Mouse (Mus musculus): ENCODE measurements at regions not wholly inside any gene's neighbourhood (a gene's known extent, or its start where the extent isn't known, plus 50 kb on each side); places are given as distances from the start of the nearest gene placed in this dataset.

- no peak for DNase-seq
These were observed 91.5 kb downstream of the Fam84b start for GRCm38 (mm10) chr15:60762071-60762470.

DNA sequence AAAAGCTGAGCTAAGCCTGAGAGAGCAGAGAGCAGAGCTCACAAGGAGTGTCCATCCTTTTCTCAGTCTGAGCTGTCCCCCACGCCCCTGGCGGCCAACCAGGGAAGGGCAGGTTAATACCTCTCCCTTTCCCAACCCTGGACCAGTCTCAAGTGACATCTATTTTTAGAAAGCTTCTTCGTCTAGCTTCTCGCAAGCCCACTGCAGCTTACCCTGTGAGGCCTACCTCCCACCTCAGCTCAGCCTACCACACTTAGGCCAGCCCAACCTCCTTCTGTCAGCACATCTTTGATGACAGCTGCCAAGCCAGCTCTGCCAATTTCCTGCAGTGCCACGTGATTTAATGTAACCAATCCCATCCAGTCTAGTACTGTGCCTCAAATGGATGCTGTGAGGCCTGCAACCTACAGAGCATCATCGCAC, 93.6 kb downstream of the Fam84b start:
- peak; percentile 28 to 64 for DNase-seq

DNA sequence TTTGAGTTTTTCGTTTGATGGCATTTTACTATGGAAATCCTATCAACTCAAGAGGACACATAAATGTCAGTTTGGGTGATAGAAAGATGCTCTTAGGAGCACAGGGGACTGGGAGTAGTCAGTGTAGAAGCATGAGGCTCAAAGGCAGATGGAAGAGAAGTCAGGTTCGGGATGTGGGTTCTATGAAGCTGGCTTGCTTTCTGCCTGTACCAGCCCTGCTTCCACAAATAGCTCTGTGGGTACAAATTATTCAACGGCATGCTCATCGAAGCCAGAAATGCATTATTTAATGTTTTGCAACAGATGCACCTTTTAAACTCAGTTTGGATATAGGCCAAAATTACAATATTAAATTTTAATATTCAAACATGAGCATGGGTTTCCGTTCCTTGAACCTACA, 99.3 kb downstream of the Fam84b start:
- no peak for DNase-seq

- no peak for DNase-seq
These were observed 114.0 kb downstream of the Fam84b start for GRCm38 (mm10) chr15:60739598-60739997.

DNA sequence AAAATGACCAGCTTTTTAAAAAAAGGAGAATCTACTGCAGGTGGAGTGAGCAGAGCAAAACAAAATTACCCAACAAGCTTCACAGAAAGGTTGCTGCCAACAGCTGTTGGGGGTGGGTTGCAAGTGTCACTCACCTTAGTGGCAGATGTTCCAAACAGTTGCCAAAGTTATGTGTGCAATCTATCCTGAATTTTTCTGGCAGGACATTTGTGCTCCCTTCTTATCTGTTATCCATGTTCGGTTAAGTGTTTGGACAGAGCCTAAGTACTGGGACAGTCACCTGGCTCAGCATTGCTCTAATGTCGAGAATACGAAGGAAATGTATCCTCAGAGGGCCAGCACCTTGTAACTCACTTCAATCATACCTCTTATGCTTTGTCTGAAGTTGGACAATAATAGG, 115.3 kb downstream of the Fam84b start:
- no peak for DNase-seq

DNA sequence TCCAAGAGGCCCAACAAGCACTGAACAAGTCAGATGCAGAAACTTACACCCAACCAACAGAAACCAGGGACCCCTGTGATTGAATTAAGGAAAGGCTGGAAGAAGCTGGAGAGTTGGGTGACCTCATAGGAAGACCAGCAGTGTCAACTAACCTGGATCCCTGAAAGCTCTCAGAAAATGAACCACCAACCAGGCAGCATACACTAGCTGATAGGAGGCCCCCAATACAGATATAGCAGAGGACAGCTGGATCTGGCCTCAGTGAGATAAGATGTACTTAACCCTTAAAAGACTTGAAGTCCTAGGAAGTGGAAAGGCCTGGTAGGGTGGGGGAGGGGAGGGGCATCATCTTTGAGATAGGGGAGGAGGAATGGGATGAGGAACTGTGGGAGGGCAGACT, 121.2 kb downstream of the Fam84b start:
- DNase-seq = no peak

DNA sequence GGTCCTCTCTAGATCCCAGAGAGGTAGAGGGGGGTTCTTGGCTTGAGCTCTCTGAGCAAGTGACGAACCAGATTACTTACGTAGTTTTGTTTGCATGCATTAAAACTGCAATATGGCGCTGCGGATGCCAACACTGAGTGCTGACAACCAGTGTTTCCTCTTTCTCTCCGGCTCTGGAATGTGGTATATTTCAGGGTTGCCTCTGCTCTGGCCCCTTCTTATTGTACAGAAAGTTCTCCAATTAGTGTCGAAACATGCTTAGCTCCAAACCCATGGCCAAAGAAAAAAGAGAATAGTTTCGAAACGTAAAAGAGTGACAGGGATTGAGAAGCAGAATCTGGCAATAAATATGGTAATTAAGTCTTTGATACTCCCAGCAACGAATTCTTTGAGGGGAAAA, 124.8 kb downstream of the Fam84b start:
- DNase-seq = no peak

DNA sequence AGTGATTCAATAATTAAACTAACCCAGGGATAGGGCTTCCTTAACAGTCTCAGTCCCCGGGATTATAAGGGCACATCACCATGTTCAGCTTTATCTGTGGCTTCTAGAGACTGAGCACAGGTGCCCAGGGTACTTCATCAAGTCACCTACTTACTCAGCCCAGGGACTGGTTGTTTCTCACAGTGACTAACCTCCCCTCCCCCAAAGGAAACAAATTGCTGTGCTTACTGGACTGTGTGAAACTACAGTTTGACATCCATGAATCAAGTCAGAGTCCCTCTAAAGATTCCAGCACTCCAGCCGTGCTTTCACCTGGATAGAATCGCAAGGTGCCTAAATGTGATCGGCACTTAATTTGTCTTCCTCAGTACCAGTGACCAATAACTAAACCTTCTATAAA, 125.2 kb downstream of the Fam84b start:
- DNase-seq = no peak

DNA sequence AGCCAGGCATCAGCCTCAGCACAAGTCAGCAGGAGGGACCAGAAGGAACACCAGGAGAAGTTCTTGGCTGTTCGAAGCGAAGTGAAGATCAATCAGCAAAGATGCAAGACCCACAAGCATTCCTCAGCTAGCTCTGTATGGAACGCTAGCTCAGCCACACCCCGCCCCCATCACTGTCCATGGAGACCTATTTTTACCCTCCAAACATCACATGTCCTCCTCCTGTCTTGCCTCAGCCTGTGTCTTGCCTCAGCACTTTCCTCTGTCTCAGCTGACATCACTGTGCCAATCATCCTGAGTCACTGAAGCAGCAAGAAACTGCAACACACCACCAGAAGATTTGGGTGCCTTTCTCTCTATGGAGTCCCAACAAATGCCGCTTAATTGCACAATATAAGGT, 134.2 kb downstream of the Fam84b start:
- DNase-seq = no peak

DNA sequence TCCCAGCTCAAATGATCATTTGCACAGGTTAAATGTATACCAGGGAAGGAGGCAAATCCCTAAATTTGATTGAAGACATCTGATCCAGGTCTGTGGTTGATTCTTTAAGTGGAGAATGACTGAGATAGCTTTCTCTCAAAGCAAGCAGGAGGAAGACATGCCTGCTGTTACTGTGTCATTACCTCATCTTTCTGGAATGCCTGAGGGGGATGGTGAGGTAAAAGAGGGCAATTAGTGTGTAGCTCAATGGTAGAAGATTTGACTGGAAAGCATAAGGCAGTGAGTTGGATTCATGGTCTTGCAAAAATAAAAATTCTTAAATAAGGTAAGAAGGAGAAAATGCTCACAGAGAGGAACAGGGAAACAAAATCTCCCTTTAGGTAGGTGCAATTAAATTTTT, 144.9 kb downstream of the Fam84b start:
- no peak for DNase-seq

DNA sequence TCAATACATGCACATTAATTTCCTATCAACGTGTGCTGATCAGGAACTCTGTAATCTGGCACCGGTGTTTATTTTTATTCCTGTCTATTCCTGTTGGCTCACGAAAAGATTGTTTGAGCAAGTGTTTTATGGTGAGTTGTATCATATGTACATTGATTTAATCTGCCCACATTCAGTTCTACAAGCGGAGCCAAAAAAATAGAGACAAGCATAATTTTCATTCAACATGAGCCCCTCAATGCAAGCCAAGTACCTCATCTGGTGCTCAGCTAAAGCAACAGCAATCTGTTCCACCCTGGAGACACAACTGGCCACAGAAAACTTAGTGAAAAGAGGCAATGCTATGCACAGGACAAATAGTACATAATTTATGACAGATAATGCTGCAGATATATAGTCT, 147.6 kb downstream of the Fam84b start:
- DNase-seq = no peak

GRCm38 (mm10) chr15:60701273-60701672, 152.3 kb downstream of the Fam84b start:
- DNase-seq = no peak

- DNase-seq = no peak
These were observed 158.8 kb downstream of the Fam84b start for GRCm38 (mm10) chr15:60694746-60695145.

DNA sequence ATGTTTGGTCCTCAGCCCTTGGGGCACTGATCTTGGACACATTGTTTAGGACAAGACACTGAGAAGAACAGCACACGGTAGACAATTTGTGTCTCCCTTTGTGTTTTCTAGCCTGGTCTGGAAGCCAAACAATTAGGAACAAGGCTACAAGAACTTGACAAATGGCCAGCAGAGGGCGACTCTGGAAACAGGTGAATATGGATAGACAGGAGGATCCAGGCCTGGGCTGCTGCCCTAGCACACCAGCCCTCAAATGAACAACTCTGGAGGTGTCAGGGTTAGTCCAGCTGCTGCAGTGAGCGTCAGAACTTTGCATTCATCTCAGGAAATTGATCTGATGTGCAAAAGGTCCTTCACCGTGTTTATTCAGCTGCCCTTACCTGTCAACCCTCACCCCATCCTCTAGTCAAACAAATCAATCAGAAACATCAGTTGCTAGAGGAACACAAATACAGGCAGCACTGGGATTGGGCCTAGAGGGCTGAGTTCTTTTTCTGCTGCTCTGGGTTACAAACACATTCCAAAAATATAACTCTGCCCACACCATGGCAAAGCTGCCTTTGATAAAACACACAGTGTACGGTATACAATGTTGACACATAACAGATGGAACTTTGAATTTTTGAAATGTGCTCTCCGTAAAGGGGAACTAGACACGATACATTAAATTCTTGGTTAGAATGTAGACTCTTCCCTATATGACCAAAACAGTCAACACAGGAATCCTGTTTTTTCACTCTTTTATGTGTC, 159.7 kb downstream of the Fam84b start:
- DNase-seq = peak in 1 of 2 experiments; percentile 18

DNA sequence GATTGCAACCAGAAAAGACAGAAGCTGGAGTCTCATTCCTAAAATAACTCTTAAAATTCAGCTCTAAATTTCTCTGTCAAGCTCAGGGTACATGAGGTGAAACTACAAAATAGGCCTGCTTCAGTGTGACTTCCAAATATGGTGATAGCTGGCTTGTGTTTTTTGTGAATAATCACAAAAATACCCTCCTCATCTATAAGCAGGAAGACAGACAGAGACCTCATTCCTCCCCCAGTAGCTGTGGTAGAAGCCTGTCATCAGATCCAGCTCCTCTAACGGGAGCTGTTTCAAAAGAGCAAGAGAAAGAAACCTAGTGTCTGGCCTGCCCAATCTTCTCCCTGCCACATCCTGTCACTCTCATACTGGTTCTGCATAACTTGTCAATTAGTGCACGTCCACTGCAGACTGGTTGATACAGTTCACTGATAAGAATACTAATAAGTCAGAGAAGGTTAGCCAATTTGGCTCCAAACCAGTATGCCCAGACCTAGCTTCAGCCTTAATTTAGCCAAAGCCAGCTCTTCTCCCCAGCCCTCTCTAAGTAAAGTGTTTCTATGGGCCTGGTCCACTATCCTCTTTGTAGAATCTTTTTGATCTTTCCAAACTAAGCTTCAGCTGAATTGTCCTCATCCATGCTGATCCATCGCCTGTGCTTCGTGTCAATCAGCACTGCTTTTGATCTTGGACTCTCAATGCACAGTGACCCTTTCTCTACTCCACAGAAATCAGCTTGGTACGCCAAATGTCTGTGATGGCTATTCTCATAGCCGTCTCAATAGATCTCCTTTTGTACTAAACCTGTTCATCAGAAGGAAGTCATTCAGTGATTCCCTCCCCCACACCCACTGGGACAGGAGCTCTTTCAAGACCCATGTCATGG, 160.6 kb downstream of the Fam84b start:
- no peak for DNase-seq

- DNase-seq = no peak
These were observed 161.4 kb downstream of the Fam84b start for GRCm38 (mm10) chr15:60692149-60692548.

GRCm38 (mm10) chr15:60677397-60677796, 176.2 kb downstream of the Fam84b start:
- no peak for DNase-seq

DNA sequence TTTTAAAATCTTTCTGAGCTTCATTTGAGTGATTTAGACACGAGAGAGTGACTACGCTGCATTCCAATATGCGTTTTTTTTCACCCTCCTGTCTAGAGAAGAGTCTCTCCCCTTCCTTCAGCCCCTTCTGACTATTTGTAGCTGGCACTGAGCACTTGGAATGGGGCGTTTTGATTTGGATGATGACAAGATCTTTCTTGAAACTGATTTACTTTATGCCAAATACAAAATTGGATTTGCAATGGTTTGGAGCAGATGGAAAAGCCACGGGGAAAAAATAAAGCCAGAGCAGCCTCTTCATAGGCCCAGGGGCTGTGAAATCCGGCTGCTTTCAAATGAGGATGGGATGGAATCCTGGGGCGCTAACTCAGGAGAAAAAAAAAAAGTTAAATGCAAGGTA, 196.0 kb downstream of the Fam84b start:
- DNase-seq = peak in 1 of 2 experiments; percentile 22

- DNase-seq = no peak
These were observed 198.5 kb downstream of the Fam84b start for GRCm38 (mm10) chr15:60655113-60655512.

DNA sequence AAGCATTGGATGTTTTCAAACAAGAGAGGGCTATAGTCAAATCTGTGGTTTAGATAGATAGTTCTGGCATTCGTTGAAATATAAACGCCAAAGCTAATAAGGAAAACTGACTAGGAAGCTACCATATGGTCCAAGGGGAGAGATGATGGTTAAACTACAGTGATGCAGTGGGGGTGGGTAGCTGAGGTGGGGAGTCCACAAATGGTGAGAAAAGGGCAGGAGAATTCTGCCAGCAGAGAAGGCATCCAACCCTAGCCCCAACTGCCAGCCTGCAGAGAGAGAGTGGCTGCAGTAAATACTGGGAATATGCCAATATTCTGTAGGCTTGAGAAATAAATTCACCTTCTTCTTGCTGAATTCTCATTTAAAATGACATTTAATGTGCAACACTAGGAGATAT, 204.3 kb downstream of the Fam84b start:
- peak in 1 of 2 experiments; percentile 41 for DNase-seq

GRCm38 (mm10) chr15:60641770-60642169, 211.8 kb downstream of the Fam84b start:
- DNase-seq = no peak

- no peak for DNase-seq
These were observed 220.1 kb downstream of the Fam84b start for GRCm38 (mm10) chr15:60633457-60633850.

GRCm38 (mm10) chr15:60632789-60633456, 220.7 kb downstream of the Fam84b start:
- DNase-seq = no peak
